Mouse (Mus musculus): ENCODE results near the gene Cdhr3. TPM values are rescaled to one million over a fixed set of nuclear protein-coding genes. Genes with fewer than 3 reads are reported as not detected.

Gene Cdhr3
- polyA plus RNA-seq, 1 experiment from 2014 or later, result 0.18 TPM

GRCm38 (mm10) chr12:33018601-33019000 lies 74.1 kb downstream of the Cdhr3 start:
- Histone ChIP-seq H3K4me2 (no peak overlapping the region), H3K9me3 (replicated peaks) (peaks cover 5% of the 10 kb centered on the region; the same call in 1 of the 2 replicates), H3K36me3 (no peaks in the 10 kb centered on the region), H3K4me3 (no peak overlapping the region), H3K4me1 (replicated peaks) (no peaks in the 10 kb centered on the region), H3K9ac (no peak overlapping the region), H3K27ac (ENCODE audit: poor library complexity, severe bottlenecking) (no peak overlapping the region), H3K27me3 (replicated peaks) (peaks cover 16% of the 10 kb centered on the region; the same call in 1 of the 2 replicates)
- 72% methylated on average over 4 of the region's 4 CpGs for WGBS
- ATAC-seq (ENCODE audit: insufficient number of reproducible peaks, low FRiP score), result no peak

- Histone ChIP-seq H3K9me3 (replicated peaks) (no peaks in the 10 kb centered on the region), H3K4me3 (no peak overlapping the region), H3K27ac (ENCODE audit: poor library complexity, severe bottlenecking) (no peak overlapping the region), H3K36me3 (no peaks in the 10 kb centered on the region), H3K4me1 (replicated peaks) (no peaks in the 10 kb centered on the region), H3K4me2 (no peak overlapping the region), H3K27me3 (replicated peaks) (peaks cover 16% of the 10 kb centered on the region; the same call in 1 of the 2 replicates), H3K9ac (no peak overlapping the region)
- ATAC-seq (ENCODE audit: insufficient number of reproducible peaks, low FRiP score), result no peak
- 61% methylated on average over 7 of the region's 7 CpGs for WGBS
Observed at GRCm38 (mm10) chr12:33016824-33017705, 75.6 kb downstream of the Cdhr3 start.

GRCm38 (mm10) chr12:33015103-33015502 lies 77.6 kb downstream of the Cdhr3 start:
- H3K9ac ChIP-seq, result no peak overlapping the region
- no peak overlapping the region for H3K4me2 ChIP-seq
- no peaks in the 10 kb centered on the region for H3K4me1 ChIP-seq (replicated peaks)
- H3K9me3 ChIP-seq (replicated peaks), result no peaks in the 10 kb centered on the region
- ATAC-seq (ENCODE audit: insufficient number of reproducible peaks, low FRiP score), result no peak
- no peak overlapping the region for H3K4me3 ChIP-seq
- H3K27ac ChIP-seq (ENCODE audit: poor library complexity, severe bottlenecking), result no peak overlapping the region
- no peaks in the 10 kb centered on the region for H3K36me3 ChIP-seq
- peaks cover 19% of the 10 kb centered on the region; the same call in 1 of the 2 replicates for H3K27me3 ChIP-seq (replicated peaks)
- 76% methylated on average over 1 of the region's 1 CpGs for WGBS

- H3K4me3 ChIP-seq, result no peak overlapping the region
- H3K27ac ChIP-seq (ENCODE audit: poor library complexity, severe bottlenecking), result no peak overlapping the region
- ATAC-seq (ENCODE audit: insufficient number of reproducible peaks, low FRiP score), result no peak
- no peaks in the 10 kb centered on the region for H3K9me3 ChIP-seq (replicated peaks)
- no peak overlapping the region for H3K4me2 ChIP-seq
- peaks cover 19% of the 10 kb centered on the region; the same call in 1 of the 2 replicates for H3K27me3 ChIP-seq (replicated peaks)
- no peak overlapping the region for H3K9ac ChIP-seq
- H3K4me1 ChIP-seq (replicated peaks), result no peaks in the 10 kb centered on the region
- WGBS, result 57% methylated on average over 7 of the region's 7 CpGs
- no peaks in the 10 kb centered on the region for H3K36me3 ChIP-seq
Observed at GRCm38 (mm10) chr12:33014050-33014796, 78.5 kb downstream of the Cdhr3 start.

GRCm38 (mm10) chr12:33010026-33010425 lies 82.6 kb downstream of the Cdhr3 start:
- H3K4me3 ChIP-seq, result no peak overlapping the region

DNA sequence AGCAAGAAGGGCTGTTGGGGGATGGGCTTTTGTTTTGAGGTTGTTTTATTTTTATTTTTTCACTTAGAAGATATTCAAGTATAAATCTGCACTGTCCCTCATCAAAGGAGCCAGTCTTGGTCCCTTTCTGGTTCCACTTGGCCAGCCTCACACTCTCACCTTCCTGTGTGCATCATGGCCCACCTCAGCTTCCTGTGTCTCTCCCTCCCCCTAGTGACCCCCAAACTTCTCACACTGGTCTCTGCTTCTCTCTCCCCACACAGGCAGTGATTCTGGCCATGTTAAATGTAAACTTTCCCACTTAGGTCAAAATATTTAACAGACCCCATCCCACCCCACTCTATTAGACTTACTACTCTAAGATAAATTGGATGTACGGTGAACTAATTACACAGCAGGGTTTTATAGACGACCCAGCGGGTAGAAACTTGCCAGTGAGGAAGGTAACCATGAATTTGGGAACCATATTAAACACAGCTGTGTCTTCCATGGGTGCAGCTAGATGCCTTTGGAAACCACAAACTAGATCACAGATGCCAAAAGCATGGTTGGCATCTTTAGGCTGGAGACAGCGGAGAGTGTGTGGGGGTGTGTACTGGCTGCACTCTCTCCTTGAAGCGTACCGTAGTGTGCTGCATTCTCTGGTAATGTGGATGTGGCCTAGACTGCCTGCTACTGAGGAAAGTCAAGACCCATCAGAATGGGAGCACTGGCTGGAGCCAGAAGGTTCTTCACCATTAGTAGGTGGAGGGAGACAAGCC lies 83.3 kb downstream of the Cdhr3 start:
- WGBS, result 86% methylated on average over 6 of the region's 6 CpGs
- ATAC-seq (ENCODE audit: insufficient number of reproducible peaks, low FRiP score), result no peak
- Histone ChIP-seq H3K9me3 (replicated peaks) (no peaks in the 10 kb centered on the region), H3K36me3 (no peaks in the 10 kb centered on the region), H3K9ac (no peak overlapping the region), H3K4me1 (replicated peaks) (peaks cover 8% of the 10 kb centered on the region; the same call in 1 of the 2 replicates), H3K27me3 (replicated peaks) (peaks cover 3% of the 10 kb centered on the region; the same call in 1 of the 2 replicates), H3K4me3 (no peak overlapping the region), H3K4me2 (no peak overlapping the region), H3K27ac (ENCODE audit: poor library complexity, severe bottlenecking) (no peak overlapping the region)

More at GRCm38 (mm10) chr12:33010026-33010425, 82.6 kb downstream of the Cdhr3 start:
- Histone ChIP-seq H3K4me1 (replicated peaks) (peaks cover 8% of the 10 kb centered on the region; the same call in 1 of the 2 replicates), H3K9me3 (replicated peaks) (no peaks in the 10 kb centered on the region), H3K4me2 (no peak overlapping the region), H3K9ac (no peak overlapping the region), H3K27me3 (replicated peaks) (peaks cover 9% of the 10 kb centered on the region; the same call in 1 of the 2 replicates), H3K36me3 (no peaks in the 10 kb centered on the region), H3K27ac (ENCODE audit: poor library complexity, severe bottlenecking) (no peak overlapping the region)
- WGBS, result 16% methylated on average over 3 of the region's 3 CpGs
- ATAC-seq (ENCODE audit: insufficient number of reproducible peaks, low FRiP score), result no peak

DNA sequence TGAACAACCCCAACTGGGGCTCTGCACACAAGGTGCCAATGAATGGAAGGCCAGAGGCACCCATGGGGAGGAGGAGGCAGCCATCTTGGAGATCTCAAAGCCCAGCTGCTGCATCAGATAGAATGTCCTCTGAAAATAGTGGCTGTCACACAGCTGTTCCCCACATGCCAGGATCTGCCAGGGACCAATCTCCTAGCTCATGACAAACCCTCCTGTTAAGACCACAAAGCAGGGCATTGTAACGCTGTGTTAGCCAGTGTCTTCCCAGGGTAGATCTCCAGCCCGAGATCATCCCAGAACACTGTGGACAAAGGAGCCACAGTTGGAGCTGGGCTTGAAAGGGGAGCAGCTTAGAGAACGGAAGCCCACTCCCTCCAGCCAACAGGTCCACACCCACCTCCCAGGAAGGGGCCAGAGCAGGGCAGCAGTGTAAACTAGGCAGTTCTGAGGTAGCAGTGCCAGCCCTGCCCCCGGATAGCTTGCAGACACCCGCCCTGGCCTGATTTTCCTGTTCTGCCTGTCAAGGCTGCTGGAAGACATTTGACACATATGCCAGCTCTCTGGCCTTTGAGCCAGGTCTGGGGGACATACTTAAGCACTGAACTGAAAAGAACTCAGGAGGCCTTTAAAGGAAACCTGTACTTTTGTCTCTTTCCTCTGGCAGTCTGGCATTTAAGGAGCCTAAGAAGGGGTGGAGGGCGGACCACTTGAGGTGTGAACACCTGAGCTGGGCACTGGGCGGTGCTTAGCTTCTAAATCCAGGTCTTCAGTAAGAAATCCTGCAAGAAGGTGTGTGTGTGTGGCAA lies 84.2 kb downstream of the Cdhr3 start:
- Histone ChIP-seq H3K4me2 (no peak overlapping the region), H3K4me3 (no peak overlapping the region), H3K36me3 (no peaks in the 10 kb centered on the region), H3K9me3 (replicated peaks) (no peaks in the 10 kb centered on the region), H3K27me3 (replicated peaks) (peaks cover 3% of the 10 kb centered on the region; the same call in 1 of the 2 replicates), H3K9ac (no peak overlapping the region), H3K27ac (ENCODE audit: poor library complexity, severe bottlenecking) (no peak overlapping the region), H3K4me1 (replicated peaks) (peaks cover 8% of the 10 kb centered on the region; the same call in 1 of the 2 replicates)
- no peak; the same call in 1 of the 2 replicates for ATAC-seq (ENCODE audit: insufficient number of reproducible peaks, low FRiP score)
- WGBS, result 51% methylated on average over 7 of the region's 7 CpGs

GRCm38 (mm10) chr12:33007176-33007575 lies 85.5 kb downstream of the Cdhr3 start:
- Histone ChIP-seq H3K4me3 (no peak overlapping the region), H3K27me3 (replicated peaks) (peaks cover 3% of the 10 kb centered on the region; the same call in 1 of the 2 replicates), H3K36me3 (no peaks in the 10 kb centered on the region), H3K9me3 (replicated peaks) (no peaks in the 10 kb centered on the region), H3K9ac (no peak overlapping the region), H3K4me2 (no peak overlapping the region), H3K4me1 (replicated peaks) (peaks cover 8% of the 10 kb centered on the region; the same call in 1 of the 2 replicates), H3K27ac (ENCODE audit: poor library complexity, severe bottlenecking) (no peak overlapping the region)
- WGBS, result 83% methylated on average over 2 of the region's 2 CpGs
- no peak for ATAC-seq (ENCODE audit: insufficient number of reproducible peaks, low FRiP score)

- no peak overlapping the region for H3K27ac ChIP-seq (ENCODE audit: poor library complexity, severe bottlenecking)
- 76% methylated on average over 5 of the region's 5 CpGs for WGBS
- H3K4me1 ChIP-seq (replicated peaks), result peaks cover 8% of the 10 kb centered on the region; the same call in 1 of the 2 replicates
- no peak overlapping the region for H3K4me2 ChIP-seq
- H3K9me3 ChIP-seq (replicated peaks), result no peaks in the 10 kb centered on the region
- H3K9ac ChIP-seq, result no peak overlapping the region
- ATAC-seq (ENCODE audit: insufficient number of reproducible peaks, low FRiP score), result no peak
- no peak overlapping the region for H3K4me3 ChIP-seq
- no peaks in the 10 kb centered on the region for H3K36me3 ChIP-seq
- peaks cover 1% of the 10 kb centered on the region; the same call in 1 of the 2 replicates for H3K27me3 ChIP-seq (replicated peaks)
Observed at GRCm38 (mm10) chr12:33005858-33006257, 86.8 kb downstream of the Cdhr3 start.
